Mouse (Mus musculus) E14TG2a.4 (cell line): ENCODE results near the gene Kpna1.

Experiments used
- CTCF ChIP-seq: conservative IDR thresholded peaks from 2 replicates; pipeline ENCODE4 v1.5.1; 2014; ENCODE audit warnings: low read length
- NANOG ChIP-seq: IDR thresholded peaks from 2 replicates; pipeline ENCODE4 v1.6.1; 2014; ENCODE audit warnings: borderline replicate concordance, low read length, mixed read lengths
- POU5F1 ChIP-seq: IDR thresholded peaks from 2 replicates; pipeline ENCODE4 v1.6.1; 2014; ENCODE audit warnings: low read length, borderline replicate concordance

DNA sequence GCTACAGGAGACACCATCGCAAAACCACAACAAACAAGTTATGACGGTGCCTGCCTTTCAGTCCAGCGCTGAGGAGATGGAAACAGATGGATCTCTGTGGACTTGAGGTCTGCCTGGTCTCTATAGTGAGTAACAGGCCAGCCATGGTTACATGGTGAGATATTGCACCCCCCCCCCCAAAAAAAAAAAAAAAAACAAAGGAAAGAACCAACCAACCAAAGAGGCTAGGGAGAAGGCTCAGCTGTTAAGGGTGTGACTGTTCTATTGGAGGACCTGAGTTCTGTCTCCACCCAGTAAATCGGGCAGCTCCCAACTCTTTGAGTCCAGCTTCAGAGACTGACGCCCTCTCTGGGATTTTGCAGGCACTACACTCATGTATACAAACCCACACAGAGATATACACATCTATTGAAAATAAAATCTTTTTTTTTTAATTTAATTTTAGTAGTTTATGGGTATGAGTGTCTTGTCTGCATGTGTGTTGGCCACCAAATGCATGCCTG, 25.9 kb upstream of the Kpna1 start:
- TF ChIP-seq CTCF: peak; percentile 10; the same call in 1 of the 2 replicates
- TF ChIP-seq NANOG: no peak
- TF ChIP-seq POU5F1: no peak
